Mouse (Mus musculus) CH12.LX (cell line): ENCODE measurements around the gene Tnik.

Experiments
- CTCF ChIP-seq, 2 experiments: IDR thresholded peaks in 1 of 2; conservative IDR thresholded peaks in 1 of 2; 2 replicates each; pipeline ENCODE4 v1.5.1; 2011 to 2012; ENCODE audit warnings: low read depth in 2 of 2, low read length in 2 of 2, improper control_type of control experiment in 1 of 2, inconsistent platforms in 1 of 2, mild to moderate bottlenecking in 1 of 2, moderate library complexity in 1 of 2
- GABPA ChIP-seq: IDR thresholded peaks from 2 replicates; pipeline ENCODE4 v1.6.1; 2012; ENCODE audit warnings: low read depth, low read length, improper control_type of control experiment, inconsistent platforms; ENCODE audit not compliant: insufficient replicate concordance
- MAX ChIP-seq: IDR thresholded peaks from 2 replicates; pipeline ENCODE4 v1.6.1; 2011; ENCODE audit warnings: low read length, improper control_type of control experiment
- POLR2A ChIP-seq: IDR thresholded peaks from 2 replicates; pipeline ENCODE4 v1.6.1; 2011; ENCODE audit warnings: low read depth, mild to moderate bottlenecking, improper control_type of control experiment, low read length
- RAD21 ChIP-seq: IDR thresholded peaks from 2 replicates; pipeline ENCODE4 v1.6.1; 2011; ENCODE audit warnings: low read depth, mild to moderate bottlenecking, low read length, improper control_type of control experiment, moderate library complexity
- SIN3A ChIP-seq: IDR thresholded peaks from 2 replicates; pipeline ENCODE4 v1.6.1; 2012; ENCODE audit warnings: low read length, improper control_type of control experiment, inconsistent platforms

DNA sequence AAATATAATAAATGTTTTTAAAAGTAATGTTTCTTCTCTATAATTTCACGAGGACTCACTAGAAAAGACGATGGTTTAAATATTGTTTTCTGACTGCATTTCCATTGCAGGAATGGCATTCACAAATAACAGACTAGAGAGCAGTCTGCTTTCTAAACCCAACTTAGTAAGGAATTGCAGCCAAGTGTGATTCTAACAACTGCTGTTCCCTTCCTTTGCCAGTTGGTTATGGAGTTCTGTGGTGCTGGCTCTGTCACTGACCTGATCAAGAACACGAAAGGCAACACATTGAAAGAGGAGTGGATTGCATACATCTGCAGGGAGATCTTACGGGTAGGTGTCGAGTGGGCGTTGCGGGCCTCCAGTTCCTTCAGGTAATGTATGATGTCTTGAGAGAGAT is 269.7 kb downstream of the Tnik start:
- TF ChIP-seq POLR2A = no peak
- no peak for TF ChIP-seq RAD21
- TF ChIP-seq CTCF (conservative IDR thresholded peaks at IDR 0.05 in 1 of 2, IDR thresholded peaks at IDR 0.05 in 1 of 2; ENCODE audit: low read depth in 2 of 2, low read length in 2 of 2) = no peak
- TF ChIP-seq MAX = no peak
- TF ChIP-seq GABPA = no peak
- no peak for TF ChIP-seq SIN3A
